Mouse (Mus musculus) liver, embryonic 13.5 days (tissue): ENCODE measurements around the gene Zbtb24. TPM values are rescaled to one million over a fixed set of nuclear protein-coding genes. Genes with fewer than 3 reads are reported as not detected.
A peak's percentile ranks its signal among the peaks of the same experiment; 100 is the strongest.
"Not testable (repeated sequence)": the region's sequence is repeated elsewhere in the genome, so short reads cannot be mapped to it uniquely, and the experiment has no call there.

ENCODE experiments used
- ATAC-seq: fragments of 200-750 bp; cut with Nextera tagmentation; 2 replicates; pipeline ENCODE4 v1.8.0; 2017; ENCODE audit warnings: low read depth, mild to moderate bottlenecking, moderate number of reproducible peaks, moderate library complexity
- DNase-seq: peaks from one replicate; pipeline ENCODE4 v3.0.0; 2022
- H3K27ac ChIP-seq: fragments of 300-500 bp; sonication (generic); 2 replicates; pipeline ENCODE4 v1.5.1; 2015; ENCODE audit warnings: moderate library complexity, mild to moderate bottlenecking, inconsistent platforms
- H3K27me3 ChIP-seq: fragments of 300-500 bp; sonication (generic); 2 replicates; pipeline ENCODE4 v1.6.1; 2015; ENCODE audit warnings: mild to moderate bottlenecking, inconsistent platforms
- H3K36me3 ChIP-seq: fragments of 300-500 bp; sonication (generic); 2 replicates; pipeline ENCODE4 v1.6.1; 2015; ENCODE audit warnings: mild to moderate bottlenecking, inconsistent platforms
- H3K4me1 ChIP-seq: fragments of 300-500 bp; sonication (generic); replicated peaks from 2 replicates; pipeline ENCODE4 v1.6.1; 2015; ENCODE audit warnings: inconsistent platforms
- H3K4me2 ChIP-seq: fragments of 300-500 bp; sonication (generic); 2 replicates; pipeline ENCODE4 v1.6.1; 2015; ENCODE audit warnings: inconsistent platforms, mild to moderate bottlenecking, moderate library complexity
- H3K4me3 ChIP-seq: fragments of 300-500 bp; sonication (generic); replicated peaks from 2 replicates; pipeline ENCODE4 v1.5.1; 2015; ENCODE audit warnings: mild to moderate bottlenecking, inconsistent platforms
- H3K9ac ChIP-seq: fragments of 300-500 bp; sonication (generic); 2 replicates; pipeline ENCODE4 v1.6.1; 2015; ENCODE audit warnings: mild to moderate bottlenecking, inconsistent platforms
- H3K9me3 ChIP-seq: fragments of 300-500 bp; sonication (generic); replicated peaks from 2 replicates; pipeline ENCODE4 v1.6.1; 2016; ENCODE audit warnings: inconsistent platforms
- WGBS: fragments of 180-500 bp; shearing (Covaris S2); methylation state at CpG from one replicate; pipeline ENCODE4 v1.1.7; 2015; ENCODE audit not compliant: insufficient replicate concordance; 5-methylcytosine and 5-hydroxymethylcytosine counted together
- polyA plus RNA-seq: library from polyadenylated mRNA; unstranded; fragments of >200 nt; fragmentation: Nextera tagmentation; extraction: Ambion mirVana; gene quantifications from 2 replicates; pipeline ENCODE4 v1.2.1, GENCODE M21; 2015

Gene Zbtb24
- polyA plus RNA-seq, 1 experiment from 2014 or later, result 5.2 TPM

GRCm38 (mm10) chr10:41504996-41505395 lies 54.8 kb downstream of the Zbtb24 start:
- no peak for ATAC-seq
- Histone ChIP-seq H3K4me3 (no peak overlapping the region), H3K27me3 (no peaks in the 10 kb centered on the region), H3K9me3 (no peaks in the 10 kb centered on the region), H3K36me3 (no peaks in the 10 kb centered on the region), H3K4me1 (no peaks in the 10 kb centered on the region), H3K4me2 (no peak overlapping the region), H3K27ac (no peak overlapping the region), H3K9ac (no peak overlapping the region)
- no peak for DNase-seq
- WGBS, result 75% methylated on average over 1 of the region's 1 CpGs

- H3K4me3 ChIP-seq, H3K27ac ChIP-seq, H3K4me2 ChIP-seq, H3K27me3 ChIP-seq, ATAC-seq, H3K9me3 ChIP-seq, H3K9ac ChIP-seq, H3K4me1 ChIP-seq, H3K36me3 ChIP-seq: not testable (repeated sequence)
- DNase-seq, result peak; percentile 26
- WGBS, result 9% methylated on average over 3 of the region's 3 CpGs
Observed at GRCm38 (mm10) chr10:41505446-41505845, 55.3 kb downstream of the Zbtb24 start.

DNA sequence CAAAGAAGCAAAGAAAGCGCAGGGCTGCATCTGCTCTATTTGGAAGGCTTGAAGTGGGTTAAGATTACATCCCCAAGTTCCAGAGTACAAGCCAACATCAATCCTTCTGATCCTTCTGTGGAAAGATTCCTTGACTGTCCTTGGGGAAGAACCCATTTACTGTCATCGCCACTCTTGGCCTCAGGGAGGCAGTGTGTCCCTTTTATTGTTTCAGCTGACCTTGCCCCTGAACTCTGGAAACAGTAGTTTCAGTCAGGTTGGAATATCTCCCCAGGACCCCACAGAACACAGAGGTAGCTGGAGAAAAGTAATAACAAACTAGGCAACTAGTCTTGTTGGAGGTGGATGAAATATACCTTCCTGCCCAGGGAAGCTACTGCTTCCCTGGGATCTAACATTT lies 59.0 kb downstream of the Zbtb24 start:
- ATAC-seq (no peak), DNase-seq (no peak)
- Histone ChIP-seq H3K4me1 (no peaks in the 10 kb centered on the region), H3K27me3 (no peaks in the 10 kb centered on the region), H3K36me3 (no peaks in the 10 kb centered on the region), H3K4me3 (no peak overlapping the region), H3K4me2 (no peak overlapping the region), H3K9ac (no peak overlapping the region), H3K27ac (no peak overlapping the region), H3K9me3 (no peaks in the 10 kb centered on the region)
- 28% methylated on average over 2 of the region's 2 CpGs for WGBS

DNA sequence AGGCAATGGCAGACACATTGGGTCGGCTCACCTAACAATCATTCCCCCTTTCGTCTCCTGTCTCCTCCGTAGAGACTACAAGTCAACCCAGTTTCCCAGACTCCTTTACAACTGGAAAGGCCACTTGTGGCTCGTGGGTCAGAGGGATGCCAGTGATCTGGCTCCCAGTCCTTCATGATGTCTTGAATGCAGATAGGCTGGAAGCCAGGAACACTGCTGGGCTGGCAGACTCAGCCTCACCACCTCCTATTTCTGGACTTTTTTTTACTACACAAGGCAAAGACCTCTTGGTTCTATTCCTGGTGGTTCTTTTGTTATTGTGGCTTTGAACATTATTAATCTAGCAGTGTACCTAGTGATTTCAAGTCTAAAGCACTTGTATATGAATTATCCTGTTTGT lies 64.1 kb downstream of the Zbtb24 start:
- peaks cover 8% of the 10 kb centered on the region for H3K4me1 ChIP-seq
- H3K4me3 ChIP-seq, result no peak overlapping the region
- no peak overlapping the region for H3K27ac ChIP-seq
- H3K9me3 ChIP-seq, result no peaks in the 10 kb centered on the region
- no peaks in the 10 kb centered on the region for H3K27me3 ChIP-seq
- WGBS, result 59% methylated on average over 4 of the region's 4 CpGs
- ATAC-seq (no peak), DNase-seq (no peak)
- no peak overlapping the region for H3K4me2 ChIP-seq
- H3K36me3 ChIP-seq, result no peaks in the 10 kb centered on the region
- no peak overlapping the region for H3K9ac ChIP-seq

GRCm38 (mm10) chr10:41514921-41515320 lies 64.7 kb downstream of the Zbtb24 start:
- ATAC-seq, result no peak
- Histone ChIP-seq H3K4me1 (peaks cover 8% of the 10 kb centered on the region), H3K9me3 (no peaks in the 10 kb centered on the region)

More at GRCm38 (mm10) chr10:41514921-41515320, 64.7 kb downstream of the Zbtb24 start:
- no peak for DNase-seq
- H3K36me3 ChIP-seq, result no peaks in the 10 kb centered on the region
- no peak overlapping the region for H3K27ac ChIP-seq
- H3K9ac ChIP-seq, result no peak overlapping the region
- H3K4me3 ChIP-seq, result no peak overlapping the region
- H3K4me2 ChIP-seq, result no peak overlapping the region
- no peaks in the 10 kb centered on the region for H3K27me3 ChIP-seq

Other genes starting within 250 kb of the Zbtb24 start
- gene Fig4, start 147.1 kb upstream of the Zbtb24 start, polyA plus RNA-seq, result 9.9 and 11.4 TPM in 2 replicates
- not detected in 2 replicates for gene Ak9, start 146.4 kb upstream of the Zbtb24 start, polyA plus RNA-seq
- gene Mical1, start 25.9 kb downstream of the Zbtb24 start, polyA plus RNA-seq, result 6.0 and 6.1 TPM in 2 replicates
- 9.8 and 11.2 TPM in 2 replicates for gene Smpd2, start 40.0 kb downstream of the Zbtb24 start, polyA plus RNA-seq
- not detected in 2 replicates for gene Ppil6, start 40.1 kb downstream of the Zbtb24 start, polyA plus RNA-seq
- gene Cd164, start 69.0 kb downstream of the Zbtb24 start, polyA plus RNA-seq, result 61.1 and 80.0 TPM in 2 replicates